Mouse (Mus musculus): ENCODE data around the gene Ccdc125. TPM values are rescaled to one million over a fixed set of nuclear protein-coding genes. Genes with fewer than 3 reads are reported as not detected.

Ccdc125 gene
- total and polyA plus RNA-seq, 2 experiments from 2014 or later: 0.19 to 1.3 TPM

- peak; percentile 77 for ATAC-seq
- WGBS: under 1% methylated on average over 55 of the region's 63 CpGs
Observed at GRCm38 (mm10) chr13:100651439-100652186, 17.9 kb upstream of the Ccdc125 start, which contains the start of gene Taf9. TSS of gene Taf9 (plus strand) at chr13:100651579.

GRCm38 (mm10) chr13:100658091-100658490 lies 11.4 kb upstream of the Ccdc125 start:
- Histone ChIP-seq H3K4me3 (ENCODE audit: low read depth, low read length) (no peak overlapping the region), H3K27me3 (ENCODE audit: insufficient read depth, low read length) (no peaks in the 10 kb centered on the region), H3K9me3 (ENCODE audit: low read length) (no peaks in the 10 kb centered on the region), H3K4me1 (ENCODE audit: insufficient read depth) (no peaks in the 10 kb centered on the region), H3K9ac (no peak overlapping the region), H3K27ac (ENCODE audit: low read depth, low read length) (no peak overlapping the region), H3K36me3 (ENCODE audit: insufficient read depth) (peaks cover 3% of the 10 kb centered on the region), H3K4me2 (ENCODE audit: low read depth) (no peak overlapping the region)
- no peak for ATAC-seq
- WGBS: 91% methylated on average over 5 of the region's 5 CpGs
- TF ChIP-seq CTCF (IDR thresholded peaks at IDR 0.05; ENCODE audit: low read depth): no peak
- DNase-seq: no peak

More at GRCm38 (mm10) chr13:100651439-100652186, 17.9 kb upstream of the Ccdc125 start, which contains the start of gene Taf9:
- Histone ChIP-seq H3K36me3 (ENCODE audit: insufficient read depth) (peaks cover 16% of the 10 kb centered on the region), H3K4me2 (ENCODE audit: low read depth) (peak within 1 kb of the TSS; percentile 64), H3K9me3 (ENCODE audit: low read length) (no peaks in the 10 kb centered on the region), H3K27ac (ENCODE audit: low read depth, low read length) (peak within 1 kb of the TSS; percentile 97), H3K27me3 (ENCODE audit: insufficient read depth, low read length) (no peaks in the 10 kb centered on the region), H3K4me3 (ENCODE audit: low read depth, low read length) (peak within 1 kb of the TSS; percentile 60), H3K9ac (peak within 1 kb of the TSS; percentile 85), H3K4me1 (ENCODE audit: insufficient read depth) (peaks cover 5% of the 10 kb centered on the region; the same call in 1 of the 2 replicates)
- no peak for DNase-seq
- TF ChIP-seq CTCF (IDR thresholded peaks at IDR 0.05; ENCODE audit: low read depth): no peak

GRCm38 (mm10) chr13:100659864-100660456 lies 9.6 kb upstream of the Ccdc125 start:
- TF ChIP-seq CTCF (IDR thresholded peaks at IDR 0.05; ENCODE audit: low read depth): peak; percentile 92
- 48% methylated on average over 4 of the region's 4 CpGs for WGBS
- H3K4me1 ChIP-seq (ENCODE audit: insufficient read depth): no peaks in the 10 kb centered on the region
- H3K36me3 ChIP-seq (ENCODE audit: insufficient read depth): peaks cover 3% of the 10 kb centered on the region
- ATAC-seq: peak; percentile 50
- no peak overlapping the region for H3K27ac ChIP-seq (ENCODE audit: low read depth, low read length)
- H3K9ac ChIP-seq: no peak overlapping the region
- H3K4me2 ChIP-seq (ENCODE audit: low read depth): no peak overlapping the region
- H3K27me3 ChIP-seq (ENCODE audit: insufficient read depth, low read length): no peaks in the 10 kb centered on the region
- no peak overlapping the region for H3K4me3 ChIP-seq (ENCODE audit: low read depth, low read length)
- H3K9me3 ChIP-seq (ENCODE audit: low read length): no peaks in the 10 kb centered on the region
- DNase-seq: peak; percentile 80

GRCm38 (mm10) chr13:100670181-100670741 lies 744 bp downstream of the Ccdc125 start:
- H3K27me3 ChIP-seq (ENCODE audit: insufficient read depth, low read length): peaks cover 4% of the 10 kb centered on the region; the same call in 1 of the 2 replicates
- DNase-seq (no peak), ATAC-seq (no peak)
- peak overlapping the region; percentile 74 for H3K4me2 ChIP-seq (ENCODE audit: low read depth)
- H3K4me3 ChIP-seq (ENCODE audit: low read depth, low read length): peak overlapping the region; percentile 45
- no peak overlapping the region for H3K27ac ChIP-seq (ENCODE audit: low read depth, low read length)
- H3K9ac ChIP-seq: 0 out of 2 replicates have a peak overlapping the region, but pooled peaks have one; percentile 44
- peaks cover 3% of the 10 kb centered on the region; the same call in 1 of the 2 replicates for H3K4me1 ChIP-seq (ENCODE audit: insufficient read depth)
- H3K9me3 ChIP-seq (ENCODE audit: low read length): no peaks in the 10 kb centered on the region
- WGBS: 65% methylated on average over 9 of the region's 9 CpGs
- peaks cover 12% of the 10 kb centered on the region for H3K36me3 ChIP-seq (ENCODE audit: insufficient read depth)
- TF ChIP-seq CTCF (IDR thresholded peaks at IDR 0.05; ENCODE audit: low read depth): no peak

- Histone ChIP-seq H3K4me2 (ENCODE audit: low read depth) (no peak overlapping the region), H3K4me3 (ENCODE audit: low read depth, low read length) (no peak overlapping the region), H3K27ac (ENCODE audit: low read depth, low read length) (no peak overlapping the region), H3K4me1 (ENCODE audit: insufficient read depth) (no peaks in the 10 kb centered on the region), H3K27me3 (ENCODE audit: insufficient read depth, low read length) (no peaks in the 10 kb centered on the region), H3K9ac (no peak overlapping the region), H3K9me3 (ENCODE audit: low read length) (no peaks in the 10 kb centered on the region), H3K36me3 (ENCODE audit: insufficient read depth) (no peaks in the 10 kb centered on the region)
- DNase-seq: no peak
- 90% methylated on average over 15 of the region's 15 CpGs for WGBS
- no peak for TF ChIP-seq CTCF (IDR thresholded peaks at IDR 0.05; ENCODE audit: low read depth)
- no peak for ATAC-seq
Observed at GRCm38 (mm10) chr13:100675936-100676635, 6.6 kb downstream of the Ccdc125 start.

- Histone ChIP-seq H3K4me2 (ENCODE audit: low read depth) (no peak overlapping the region), H3K9ac (no peak overlapping the region), H3K27me3 (ENCODE audit: insufficient read depth, low read length) (no peaks in the 10 kb centered on the region), H3K4me3 (ENCODE audit: low read depth, low read length) (no peak overlapping the region), H3K27ac (ENCODE audit: low read depth, low read length) (no peak overlapping the region), H3K9me3 (ENCODE audit: low read length) (no peaks in the 10 kb centered on the region), H3K4me1 (ENCODE audit: insufficient read depth) (no peaks in the 10 kb centered on the region), H3K36me3 (ENCODE audit: insufficient read depth) (no peaks in the 10 kb centered on the region)
- DNase-seq (no peak), ATAC-seq (no peak)
- TF ChIP-seq CTCF (IDR thresholded peaks at IDR 0.05; ENCODE audit: low read depth): no peak
- WGBS: 90% methylated on average over 8 of the region's 8 CpGs
Observed at GRCm38 (mm10) chr13:100681615-100682014, 12.1 kb downstream of the Ccdc125 start.
